Mouse (Mus musculus): ENCODE measurements around the gene Fam47e. TPM values are rescaled to one million over a fixed set of nuclear protein-coding genes. Genes with fewer than 3 reads are reported as not detected.

Fam47e gene
- total and polyA plus RNA-seq, 3 experiments, result not detected

- no peaks in the 10 kb centered on the region for H3K9me3 ChIP-seq (replicated peaks; ENCODE audit: low read length)
- no peaks in the 10 kb centered on the region for H3K79me2 ChIP-seq (replicated peaks; ENCODE audit: control insufficient read depth, extremely low read depth, insufficient read depth, poor library complexity, severe bottlenecking)
- no peak for TF ChIP-seq MAZ (IDR thresholded peaks at IDR 0.05; ENCODE audit: low read depth, low read length)
- no peak for TF ChIP-seq CHD1 (IDR thresholded peaks at IDR 0.05; ENCODE audit: low read depth, low read length)
- no peak for TF ChIP-seq USF1 (IDR thresholded peaks at IDR 0.05; ENCODE audit: low read depth, low read length)
- TF ChIP-seq ZNF384 (IDR thresholded peaks at IDR 0.05; ENCODE audit: low read depth, low read length), result no peak
- no peak for TF ChIP-seq POLR2AphosphoS2 (IDR thresholded peaks at IDR 0.05; ENCODE audit: low read depth, low read length)
- no peak for TF ChIP-seq TBP (conservative IDR thresholded peaks at IDR 0.05; ENCODE audit: low read depth, low read length)
- TF ChIP-seq EP300 (IDR thresholded peaks at IDR 0.05; ENCODE audit: low read length), result no peak
- no peak for TF ChIP-seq CHD2 (IDR thresholded peaks at IDR 0.05; ENCODE audit: low read length)
- no peak for TF ChIP-seq ZKSCAN1 (IDR thresholded peaks at IDR 0.05; ENCODE audit: borderline replicate concordance, low read depth, low read length)
- no peak for TF ChIP-seq POLR2A (IDR thresholded peaks at IDR 0.05; ENCODE audit: low read depth, low read length)
- TF ChIP-seq NELFE (IDR thresholded peaks at IDR 0.05; ENCODE audit: low read depth, low read length), result no peak
- TF ChIP-seq BHLHE40 (IDR thresholded peaks at IDR 0.05; ENCODE audit: low read depth, low read length), result no peak
- no peak for TF ChIP-seq MAX (IDR thresholded peaks at IDR 0.05; ENCODE audit: low read length)
- TF ChIP-seq JUN (IDR thresholded peaks at IDR 0.05; ENCODE audit: insufficient read depth, low read depth, low read length), result no peak
- TF ChIP-seq KAT2A (IDR thresholded peaks at IDR 0.05; ENCODE audit: insufficient replicate concordance, low read length), result no peak
- TF ChIP-seq ETS1 (conservative IDR thresholded peaks at IDR 0.05; ENCODE audit: low read depth, low read length), result no peak
- no peak for TF ChIP-seq UBTF (IDR thresholded peaks at IDR 0.05; ENCODE audit: low read depth, low read length)
- TF ChIP-seq MXI1 (IDR thresholded peaks at IDR 0.05; ENCODE audit: low read depth, low read length), result no peak
- no peak for TF ChIP-seq SIN3A (IDR thresholded peaks at IDR 0.05; ENCODE audit: low read length)
- TF ChIP-seq SMC3 (IDR thresholded peaks at IDR 0.05; ENCODE audit: low read depth, low read length), result no peak
- H3K4me1 ChIP-seq (ENCODE audit: control insufficient read depth in 1 of 2, insufficient read depth in 2 of 2), result peaks cover 0 to 23% of the 10 kb centered on the region in 2 experiments; a peak in 3 of 4 replicates
- H3K9ac ChIP-seq (ENCODE audit: insufficient read depth, low read depth), result no peak overlapping the region
- H3K4me2 ChIP-seq (ENCODE audit: insufficient read depth, low read depth, poor library complexity, severe bottlenecking), result no peak overlapping the region
- in situ Hi-C loops (cut with MboI; ENCODE audit: low pct_ligation_motif_present, low pct_unique_long_range_greater_than_20kb, low sequenced_read_pairs), result no loop called here
- no peak for DNase-seq (ENCODE audit: extremely low read depth)
- no peak overlapping the region for H3K27ac ChIP-seq (ENCODE audit: insufficient read depth, low read depth)
- dilution Hi-C loops (cut with MboI; ENCODE audit: extremely low pct_ligation_motif_present, extremely low pct_unique_long_range_greater_than_20kb, low sequenced_read_pairs), result no loop called here
- no peaks in the 10 kb centered on the region for H3K36me3 ChIP-seq (replicated peaks in 1 of 2; ENCODE audit: control insufficient read depth in 1 of 2, insufficient read depth in 1 of 2, low read length in 1 of 2)
- no peaks in the 10 kb centered on the region for H3K27me3 ChIP-seq (replicated peaks)
- H3K4me3 ChIP-seq (replicated peaks in 1 of 3; ENCODE audit: low read depth in 2 of 3, low read length in 2 of 3, poor library complexity in 1 of 3), result no peak overlapping the region
These were observed 5.3 kb downstream of the Fam47e start for GRCm38 (mm10) chr5:92560201-92560600.

GRCm38 (mm10) chr5:92562002-92562401 is 7.1 kb downstream of the Fam47e start:
- Histone ChIP-seq H3K9me3 (replicated peaks; ENCODE audit: low read length) (no peaks in the 10 kb centered on the region), H3K4me2 (ENCODE audit: insufficient read depth, low read depth, poor library complexity, severe bottlenecking) (no peak overlapping the region), H3K9ac (ENCODE audit: insufficient read depth, low read depth) (no peak overlapping the region), H3K27me3 (replicated peaks) (no peaks in the 10 kb centered on the region), H3K4me3 (replicated peaks in 1 of 3; ENCODE audit: low read depth in 2 of 3, low read length in 2 of 3, poor library complexity in 1 of 3) (no peak overlapping the region), H3K36me3 (replicated peaks in 1 of 2; ENCODE audit: control insufficient read depth in 1 of 2, insufficient read depth in 1 of 2, low read length in 1 of 2) (no peaks in the 10 kb centered on the region), H3K79me2 (replicated peaks; ENCODE audit: control insufficient read depth, extremely low read depth, insufficient read depth, poor library complexity, severe bottlenecking) (no peaks in the 10 kb centered on the region), H3K27ac (ENCODE audit: insufficient read depth, low read depth) (no peak overlapping the region), H3K4me1 (ENCODE audit: control insufficient read depth in 1 of 2, insufficient read depth in 2 of 2) (peaks cover 0 to 23% of the 10 kb centered on the region in 2 experiments; a peak in 3 of 4 replicates)
- TF ChIP-seq POLR2A (IDR thresholded peaks at IDR 0.05; ENCODE audit: low read depth, low read length) (no peak), ZKSCAN1 (IDR thresholded peaks at IDR 0.05; ENCODE audit: borderline replicate concordance, low read depth, low read length) (no peak), CHD2 (IDR thresholded peaks at IDR 0.05; ENCODE audit: low read length) (no peak), NRF1 (IDR thresholded peaks at IDR 0.05; ENCODE audit: low read depth, low read length) (no peak), SIN3A (IDR thresholded peaks at IDR 0.05; ENCODE audit: low read length) (no peak), SMC3 (IDR thresholded peaks at IDR 0.05; ENCODE audit: low read depth, low read length) (no peak), RAD21 (IDR thresholded peaks at IDR 0.05; ENCODE audit: low read depth, low read length) (no peak), USF2 (conservative IDR thresholded peaks at IDR 0.05; ENCODE audit: low read depth, low read length) (no peak), GABPA (IDR thresholded peaks at IDR 0.05; ENCODE audit: insufficient replicate concordance, low read depth, low read length) (no peak), BHLHE40 (IDR thresholded peaks at IDR 0.05; ENCODE audit: low read depth, low read length) (no peak), HCFC1 (IDR thresholded peaks at IDR 0.05; ENCODE audit: low read depth, low read length) (no peak), MAZ (IDR thresholded peaks at IDR 0.05; ENCODE audit: low read depth, low read length) (no peak), RCOR1 (conservative IDR thresholded peaks at IDR 0.05; ENCODE audit: low read depth, low read length) (no peak), TCF12 (IDR thresholded peaks at IDR 0.05; ENCODE audit: low read depth, low read length) (no peak), UBTF (IDR thresholded peaks at IDR 0.05; ENCODE audit: low read depth, low read length) (no peak), ZC3H11A (IDR thresholded peaks at IDR 0.05; ENCODE audit: low read depth, low read length) (no peak)
- dilution Hi-C loops (cut with MboI; ENCODE audit: extremely low pct_ligation_motif_present, extremely low pct_unique_long_range_greater_than_20kb, low sequenced_read_pairs), result no loop called here
- in situ Hi-C loops (cut with MboI; ENCODE audit: low pct_ligation_motif_present, low pct_unique_long_range_greater_than_20kb, low sequenced_read_pairs), result no loop called here
- peak; percentile 29 for DNase-seq (ENCODE audit: extremely low read depth)
